Mouse (Mus musculus) urinary bladder, adult 2 months (tissue): Measurements from ENCODE around the gene Purb. TPM values are rescaled to one million over a fixed set of nuclear protein-coding genes. Genes with fewer than 3 reads are reported as not detected.
"Not testable (repeated sequence)": the region's sequence is repeated elsewhere in the genome, so short reads cannot be mapped to it uniquely, and the experiment has no call there.

Experiments
- DNase-seq: peaks from one replicate; pipeline ENCODE4 v3.0.0; 2022; ENCODE audit warnings: low spot score
- polyA plus RNA-seq: library from polyadenylated mRNA; depleted of rRNA; stranded (reverse); fragments of >200 nt; gene quantifications from 2 replicates; pipeline ENCODE4 v1.2.3, GENCODE M21; 2012

Gene Purb
- polyA plus RNA-seq, 1 experiment = 22.3 TPM

DNA sequence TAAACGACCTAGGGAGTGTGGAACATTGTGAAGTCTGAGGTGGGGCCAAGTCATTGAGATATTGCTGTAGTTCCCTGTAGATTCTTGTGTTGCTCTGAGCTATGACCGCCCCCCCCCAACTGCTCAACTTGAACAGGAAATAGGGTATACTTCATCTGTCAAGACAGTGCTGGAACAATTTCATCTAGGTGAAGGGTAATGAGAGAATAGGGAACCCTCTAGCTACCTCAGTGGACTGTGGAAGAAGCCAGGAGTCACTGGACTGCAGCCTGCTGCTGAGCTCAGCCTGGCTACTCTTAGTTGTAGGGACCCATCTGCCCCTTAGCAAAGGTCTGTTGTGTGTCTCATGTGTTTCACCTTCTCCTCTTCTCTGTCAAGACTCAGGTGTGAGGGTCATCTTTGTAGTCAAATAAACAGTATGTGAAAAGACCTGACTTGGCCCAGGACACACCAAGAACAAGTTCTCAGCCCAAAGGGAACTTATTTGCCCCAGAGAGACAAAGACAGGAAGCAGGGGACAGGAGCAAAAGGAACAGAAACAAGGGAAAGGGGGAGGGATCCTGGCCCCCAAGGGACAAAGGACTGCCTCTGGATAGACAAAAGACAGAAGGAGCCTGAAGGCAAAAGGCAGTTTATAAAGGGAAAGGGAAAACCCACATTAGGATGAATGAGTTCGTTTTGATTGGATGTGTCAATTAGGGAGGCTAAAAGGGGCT, 8.7 kb upstream of the Purb start:
- DNase-seq = no peak

DNA sequence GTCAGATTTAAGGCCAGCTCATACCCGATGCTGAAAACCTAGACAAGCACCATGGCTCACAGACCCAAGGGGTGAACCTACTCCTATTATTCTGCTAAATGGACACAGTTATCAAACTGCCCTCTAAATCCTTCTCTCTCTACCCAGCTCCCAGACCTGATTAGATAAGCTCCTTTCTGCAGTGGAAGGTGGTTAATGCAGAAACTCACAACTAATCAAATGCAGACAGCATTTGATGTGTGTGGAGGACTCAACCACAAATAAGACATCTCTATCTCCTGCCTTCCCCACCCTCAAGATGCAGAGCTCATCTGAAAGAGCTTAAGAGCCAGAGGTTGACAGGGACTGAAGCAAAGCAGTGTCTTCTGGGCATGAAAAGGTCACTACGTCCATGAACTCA, 7.4 kb upstream of the Purb start:
- DNase-seq = no peak

DNA sequence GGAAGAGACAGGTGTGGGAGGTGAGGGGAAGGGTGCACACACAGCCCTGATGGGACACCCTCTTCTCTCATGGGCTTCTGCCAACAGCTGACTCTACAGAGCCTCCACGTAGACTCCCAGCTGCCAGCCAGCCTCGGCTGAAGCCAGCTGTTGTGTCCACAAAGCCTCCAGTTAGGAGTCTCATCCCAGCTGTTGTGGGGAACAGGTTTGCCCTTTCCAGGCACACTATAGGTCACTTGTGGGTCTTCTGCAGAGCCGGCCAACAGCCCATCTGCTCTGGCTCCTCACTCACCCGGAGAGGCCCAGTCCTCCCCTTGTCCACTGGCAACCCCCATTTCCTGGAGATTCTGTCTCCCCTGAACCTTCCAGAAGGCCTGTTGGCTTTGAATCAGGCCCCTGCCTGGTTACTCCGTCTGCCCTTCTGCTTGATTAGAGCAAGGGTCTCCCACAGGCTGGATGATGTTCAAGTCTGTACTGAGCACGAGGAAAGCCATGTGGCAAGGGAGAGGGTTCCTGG, 6.0 kb upstream of the Purb start:
- no peak for DNase-seq

DNA sequence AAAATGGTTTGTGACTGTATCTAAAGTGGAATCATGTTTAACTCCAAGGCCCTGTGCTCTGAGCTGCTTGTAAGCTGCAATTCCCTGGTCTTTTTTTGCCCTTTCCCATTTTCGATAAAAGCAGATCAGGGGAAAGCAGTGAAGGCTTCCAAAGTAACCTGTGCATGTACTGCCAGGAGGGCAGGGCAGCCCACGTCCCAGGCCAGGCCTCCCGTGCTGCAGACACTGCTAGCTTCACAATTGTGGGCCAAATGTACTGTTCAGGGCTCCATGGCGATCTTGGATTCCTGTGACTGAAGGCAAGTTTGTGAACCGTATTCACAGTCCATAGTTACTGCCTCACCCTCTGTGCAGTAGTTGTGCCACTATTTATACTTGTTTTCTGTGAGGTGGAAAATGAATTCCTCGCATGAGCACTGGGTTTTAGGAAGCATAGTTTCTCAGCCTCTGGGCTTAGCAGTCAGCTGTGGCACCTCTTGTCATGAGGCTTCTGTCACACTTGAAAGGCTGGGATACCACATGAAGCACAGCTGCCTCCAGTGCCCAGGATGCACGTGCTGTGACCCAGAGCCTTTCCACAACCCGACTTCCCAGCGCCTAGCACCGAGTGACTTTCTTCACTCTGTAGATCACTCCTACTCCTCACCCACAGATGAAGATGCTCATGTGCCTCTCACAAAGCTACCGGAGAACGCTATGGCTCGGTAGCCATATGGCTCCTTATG, 5.1 kb upstream of the Purb start:
- no peak for DNase-seq

DNA sequence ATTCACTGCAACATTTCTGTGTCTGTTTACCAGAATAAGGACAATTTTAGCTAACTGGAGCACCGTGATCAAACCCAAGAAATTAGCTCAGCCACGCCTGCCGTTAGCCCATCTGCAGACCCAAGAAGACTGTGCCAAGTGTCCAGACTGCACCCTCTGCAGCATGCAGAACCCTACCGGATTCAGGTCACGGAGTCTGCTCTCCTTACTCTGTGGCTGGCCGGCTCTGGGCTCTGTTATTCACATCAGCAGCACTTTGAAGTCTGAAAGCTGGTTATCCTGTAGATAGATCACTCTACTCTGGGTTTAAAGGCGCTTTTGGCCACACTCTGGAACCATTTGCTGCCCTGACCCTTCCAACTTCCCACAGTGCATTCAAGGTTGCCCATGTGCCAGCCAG, 4.5 kb upstream of the Purb start:
- no peak for DNase-seq

DNA sequence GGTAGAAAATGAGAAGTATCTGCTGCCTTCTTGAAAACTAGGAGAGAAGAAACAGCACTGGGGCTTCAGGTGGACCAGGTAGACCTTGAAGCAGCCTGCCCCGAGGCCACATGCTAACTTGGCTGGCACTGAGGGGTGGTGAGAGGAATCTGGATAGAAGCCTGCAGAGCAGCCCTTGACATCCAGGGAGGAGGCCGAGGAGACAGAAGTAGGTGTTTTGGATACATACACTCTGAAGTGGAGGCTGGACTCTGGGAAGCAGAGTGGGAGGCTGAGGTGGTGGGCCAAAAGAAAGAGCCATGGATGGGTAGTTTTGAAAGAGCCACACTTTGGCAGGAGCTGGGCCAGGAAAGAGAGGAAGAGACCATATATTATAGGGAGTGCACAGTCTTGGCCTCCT, 3.5 kb upstream of the Purb start:
- DNase-seq = no peak

DNA sequence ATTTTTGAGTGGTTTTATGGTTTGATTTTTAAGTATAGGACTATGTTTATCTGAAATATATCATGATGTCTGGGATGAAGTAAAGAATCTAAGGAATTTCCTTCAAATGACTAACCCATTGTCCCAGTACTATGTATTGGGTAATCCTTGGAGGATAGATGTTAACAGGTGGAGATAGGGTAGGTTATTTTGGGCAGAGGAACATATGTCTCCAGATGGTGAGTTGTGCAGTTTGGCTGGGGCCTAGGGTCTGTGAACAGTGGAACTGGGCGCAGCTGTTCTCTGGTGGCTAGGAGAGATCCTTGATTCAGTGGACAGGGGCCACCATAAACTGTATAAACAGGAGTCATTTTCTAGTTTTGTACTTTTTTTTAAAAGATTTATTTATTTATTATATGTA, 1.6 kb upstream of the Purb start:
- DNase-seq = no peak

DNA sequence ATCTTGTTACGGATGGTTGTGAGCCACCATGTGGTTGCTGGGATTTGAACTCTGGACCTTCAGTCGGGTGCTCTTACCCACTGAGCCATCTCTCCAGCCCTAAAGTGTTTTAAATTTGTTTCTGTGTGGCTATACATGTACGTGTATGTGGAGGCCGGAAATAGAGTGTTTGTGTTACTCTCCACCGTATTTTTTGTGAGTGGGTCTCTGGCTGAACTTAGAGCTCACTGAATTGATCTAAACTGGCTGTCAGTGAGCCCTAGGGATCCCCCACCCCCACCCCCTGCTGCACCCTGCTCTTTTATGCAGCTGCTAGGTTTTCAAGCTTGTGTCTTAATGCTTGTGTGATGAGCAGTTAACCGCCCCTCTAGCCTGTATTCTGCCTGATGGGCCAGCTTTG, 1.2 kb upstream of the Purb start:
- DNase-seq = no peak

DNA sequence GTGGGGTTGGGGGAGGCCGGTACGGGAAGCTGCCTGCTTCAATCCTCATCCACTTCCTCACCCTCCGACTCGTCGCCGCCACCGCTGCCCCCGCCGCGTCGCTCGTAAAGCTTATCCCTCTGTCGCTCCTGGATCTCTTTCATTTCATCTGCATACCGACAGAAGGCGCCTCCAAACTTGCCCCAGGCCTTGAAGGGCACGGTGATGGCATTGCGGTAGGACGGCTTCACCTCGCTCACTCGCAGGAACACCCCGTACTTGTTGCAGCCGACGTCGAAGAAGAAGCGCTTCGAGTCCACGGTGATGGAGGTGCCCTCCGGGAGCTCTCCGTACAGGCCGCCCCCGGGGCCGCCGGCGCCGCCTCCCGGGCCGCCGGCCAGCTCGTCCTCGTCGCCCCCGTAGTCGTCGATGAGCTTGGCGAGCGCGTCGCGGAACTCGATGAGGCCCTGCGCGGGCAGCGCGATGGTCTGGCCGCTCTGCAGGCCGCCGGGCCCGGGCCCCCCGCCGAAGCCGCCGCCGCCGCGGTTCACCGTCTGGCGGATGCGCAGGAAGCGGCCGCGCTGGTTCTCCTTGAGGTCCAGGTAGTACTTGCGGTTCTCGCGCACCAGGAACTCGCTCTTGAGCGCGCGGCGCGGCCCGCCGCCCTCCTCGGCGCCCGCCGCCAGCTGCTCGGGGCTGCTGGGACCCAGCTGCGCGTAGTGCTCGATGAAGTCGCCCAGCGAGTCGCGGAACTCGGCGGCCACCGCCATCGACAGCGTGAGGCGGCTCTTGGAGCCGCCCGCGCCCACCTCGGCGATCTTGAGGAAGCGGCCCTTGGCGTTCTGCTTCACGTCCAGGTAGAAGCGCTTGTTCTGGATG, 614 bp downstream of the Purb start:
- peak; percentile 63 for DNase-seq

DNA sequence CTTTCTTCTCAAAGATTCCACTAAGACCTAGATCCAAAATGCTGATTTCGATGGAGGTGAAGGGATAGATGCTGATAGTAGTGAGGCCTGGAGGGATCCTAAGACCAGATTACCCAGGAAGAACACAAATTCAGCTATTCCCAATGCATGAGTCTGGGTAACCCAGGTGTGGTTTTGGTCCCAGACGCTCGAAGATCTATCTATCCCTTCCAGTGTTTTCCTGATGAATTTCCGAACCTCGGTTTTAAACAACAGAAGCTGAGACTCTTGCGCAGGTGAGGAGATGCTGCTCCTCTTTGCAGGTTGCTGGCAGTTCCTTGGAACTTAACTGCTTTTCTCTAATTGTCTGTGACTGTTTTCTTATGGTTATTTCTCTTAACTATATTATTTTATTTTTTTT, 1.3 kb downstream of the Purb start:
- no peak for DNase-seq

DNA sequence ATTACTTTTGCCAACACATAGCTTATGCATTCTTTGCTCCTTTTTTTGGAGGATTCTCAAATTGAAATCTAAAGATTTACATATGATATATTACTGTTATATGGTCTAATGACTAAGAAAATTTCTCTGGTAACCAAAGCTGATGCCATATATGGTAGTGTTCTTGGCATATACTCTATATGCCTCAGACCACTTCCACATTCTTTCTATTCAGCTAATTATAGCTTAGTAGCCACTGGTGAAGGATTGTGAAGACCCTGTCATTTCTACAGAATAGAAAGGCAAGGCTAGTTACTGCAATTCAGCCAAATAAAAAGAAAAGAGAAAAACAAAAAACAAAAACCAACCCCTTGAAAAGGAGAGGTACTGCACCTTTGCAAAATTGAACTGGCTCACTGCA, 3.6 kb downstream of the Purb start:
- DNase-seq = no peak

DNA sequence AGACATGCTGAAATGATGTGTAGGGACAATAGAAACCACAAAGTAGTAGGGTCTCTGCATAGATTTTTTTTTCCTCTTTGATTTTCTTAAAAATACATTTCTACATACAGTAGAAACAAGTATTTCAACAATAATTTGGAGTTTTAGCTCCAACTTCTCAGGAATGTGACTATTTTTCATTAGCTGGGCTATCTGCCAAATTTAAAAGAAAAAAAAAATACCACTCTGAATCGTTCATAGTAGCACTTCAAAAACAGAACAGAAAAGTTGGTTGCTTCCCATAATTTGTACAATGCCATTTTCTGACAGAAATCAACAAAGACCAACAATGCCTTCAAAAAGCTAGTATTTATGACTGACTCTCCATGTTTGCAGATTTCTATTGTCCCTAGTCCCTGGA, 4.2 kb downstream of the Purb start:
- no peak for DNase-seq

DNA sequence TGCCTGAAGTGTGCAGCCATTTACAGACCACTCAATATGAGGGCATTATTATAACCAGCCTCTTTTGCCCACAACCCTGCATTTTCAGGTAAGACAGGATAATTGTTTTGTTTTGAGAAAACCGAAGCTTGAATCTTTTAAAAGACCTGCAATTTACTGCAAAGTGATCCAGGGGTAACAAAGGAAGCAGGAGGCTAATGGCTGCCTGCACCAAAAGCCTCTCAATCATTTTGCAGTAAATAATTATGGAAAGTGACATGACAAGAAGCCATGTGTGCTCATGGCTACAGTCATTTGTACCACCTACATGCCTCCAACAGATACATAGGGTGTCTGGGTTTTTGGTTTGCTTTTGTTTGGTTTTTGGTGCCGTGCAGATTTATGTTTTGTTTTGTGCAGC, 4.7 kb downstream of the Purb start:
- DNase-seq = no peak

DNA sequence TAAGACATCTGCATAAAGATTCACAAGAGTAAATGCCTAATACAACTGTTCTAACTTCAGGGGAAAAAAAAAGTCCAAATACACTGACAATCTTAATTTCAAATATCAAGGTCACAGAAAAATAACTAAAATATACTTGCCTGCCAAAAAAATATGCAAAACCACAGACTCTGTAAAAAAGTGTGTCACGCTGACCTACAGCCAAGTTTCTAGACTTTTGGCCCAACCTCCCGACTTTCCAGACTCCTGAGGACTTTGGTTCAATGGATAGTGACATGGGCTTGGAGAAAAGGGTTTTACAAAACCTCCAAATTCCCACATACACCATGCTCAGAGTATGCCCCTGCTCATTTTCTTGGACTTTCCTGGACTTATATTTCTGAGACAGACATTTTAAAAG, 7.2 kb downstream of the Purb start:
- DNase-seq = no peak

DNA sequence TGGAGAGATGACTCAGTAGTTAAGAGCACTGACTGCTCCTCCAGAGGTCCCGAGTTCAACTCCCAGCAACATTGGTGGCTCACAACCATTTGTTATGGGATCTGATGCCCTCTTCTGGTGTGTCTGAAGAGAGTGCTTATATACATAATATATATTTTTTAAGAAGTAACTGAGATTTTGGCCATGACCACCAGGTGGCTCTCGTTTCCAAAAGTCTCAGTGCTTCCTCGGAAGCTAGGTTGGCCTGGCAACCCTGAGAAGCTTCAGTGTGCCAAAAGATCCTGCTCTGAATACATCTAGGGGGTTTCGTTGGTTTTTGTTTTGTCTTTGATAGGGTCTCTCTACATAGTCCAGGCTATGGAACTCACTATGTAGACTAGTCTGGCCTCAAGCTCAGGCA, 10.6 kb downstream of the Purb start:
- DNase-seq = no peak

DNA sequence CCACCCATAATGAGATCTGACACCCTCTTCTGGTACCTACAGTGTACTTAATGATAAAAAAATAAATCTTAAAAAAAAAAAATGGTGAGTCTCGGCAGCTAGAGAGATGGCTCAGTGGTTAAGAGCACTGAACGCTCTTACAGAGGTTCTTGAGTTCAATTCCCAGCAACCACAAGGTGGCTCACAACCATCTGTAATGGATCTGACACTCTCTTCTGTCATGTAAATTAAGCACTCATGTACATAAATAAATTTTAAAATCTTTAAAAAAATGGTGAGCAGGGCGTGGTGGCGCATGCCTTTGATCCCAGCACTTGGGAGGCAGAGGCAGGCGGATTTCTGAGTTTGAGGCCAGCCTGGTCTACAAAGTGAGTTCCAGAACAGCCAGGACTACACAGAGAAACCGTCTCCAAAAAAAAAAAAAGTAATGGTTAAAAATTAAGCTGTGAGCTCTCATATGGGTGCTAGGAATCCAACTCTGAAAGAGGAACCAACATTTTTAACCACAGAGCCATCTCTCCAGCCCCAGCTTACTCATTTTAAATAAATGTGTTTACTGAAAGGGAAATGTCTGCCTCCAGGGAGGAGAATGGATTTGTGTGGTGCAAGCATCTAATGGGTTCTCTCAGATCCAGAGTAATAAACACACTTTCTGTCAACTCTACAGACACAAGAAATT, 12.4 kb downstream of the Purb start:
- no peak for DNase-seq

DNA sequence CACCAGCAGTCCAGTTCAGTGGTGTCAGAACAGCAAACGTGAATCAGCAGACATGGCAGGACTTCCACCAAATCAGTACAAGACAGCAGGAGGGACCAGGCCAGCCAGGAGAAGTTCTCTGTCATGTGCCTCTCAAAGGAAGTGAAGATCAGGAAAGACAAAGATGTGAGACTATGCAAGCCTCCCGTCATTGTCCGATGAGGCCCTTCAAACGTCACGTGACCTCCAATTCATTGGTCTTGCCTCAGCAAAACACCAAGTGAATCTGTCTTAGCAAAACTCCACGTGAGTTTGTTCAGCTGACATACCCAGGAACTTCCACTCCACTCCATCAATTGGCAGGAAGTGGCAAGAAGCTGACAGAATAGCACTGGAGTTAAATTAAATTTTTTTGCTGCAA, 19.6 kb downstream of the Purb start:
- DNase-seq = no peak

DNA sequence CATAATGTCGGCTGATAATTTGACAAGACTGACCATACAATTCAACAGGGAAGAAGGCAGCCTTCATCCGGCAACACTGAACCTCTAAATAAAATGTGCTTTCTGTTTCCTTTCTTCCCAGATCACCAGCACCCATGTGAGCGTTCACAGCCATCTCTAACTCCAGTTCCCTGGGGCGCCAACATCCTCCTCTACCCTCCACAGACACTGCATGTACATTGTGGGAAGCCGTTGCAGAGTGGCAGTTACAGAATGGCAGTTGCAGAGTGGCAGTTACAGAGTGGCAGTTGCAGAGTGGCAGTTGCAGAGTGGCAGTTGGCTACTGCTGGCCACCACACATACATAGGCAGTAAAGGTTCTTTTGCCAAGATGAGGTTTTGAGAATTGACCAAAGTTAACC, 27.6 kb downstream of the Purb start:
- not testable (repeated sequence) for DNase-seq

DNA sequence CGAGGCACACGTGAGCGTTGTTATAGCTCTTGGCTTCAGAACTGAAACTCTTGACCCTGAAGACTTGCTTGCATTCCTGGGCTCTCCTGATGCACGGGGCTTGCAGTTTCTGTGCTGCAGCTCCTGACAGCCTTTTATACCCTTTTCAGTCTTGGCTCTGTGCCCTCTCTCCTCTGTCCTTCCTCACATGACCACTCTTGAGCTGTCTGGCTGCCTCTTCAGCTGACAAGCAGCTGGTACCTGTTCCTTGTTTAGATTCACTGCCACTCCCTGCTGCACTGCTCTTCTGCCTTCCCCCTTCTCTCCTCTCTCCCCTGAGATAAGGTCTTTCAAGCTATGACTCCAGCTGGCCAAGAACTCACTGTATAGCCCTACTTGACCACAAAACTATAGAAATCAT, 28.2 kb downstream of the Purb start:
- DNase-seq = no peak

DNA sequence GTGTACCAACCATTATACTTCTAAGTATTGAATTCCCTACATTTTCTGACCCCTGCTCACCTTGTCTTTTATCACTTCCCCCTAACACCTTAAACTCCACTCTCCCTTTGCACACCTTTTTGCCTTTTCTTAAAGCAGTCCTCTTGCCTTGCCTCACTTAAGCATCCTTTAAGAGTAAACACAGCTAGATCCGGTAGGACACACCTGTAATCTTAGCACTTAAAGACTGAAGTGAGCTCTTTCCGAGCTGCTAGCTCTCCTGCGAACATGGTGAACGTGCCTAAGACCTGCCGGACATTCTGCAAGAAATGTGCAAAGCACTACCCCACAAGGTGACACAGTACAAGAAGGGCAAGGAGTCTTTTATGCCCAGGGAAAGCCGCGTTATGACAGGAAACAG, 29.8 kb downstream of the Purb start:
- no peak for DNase-seq

DNA sequence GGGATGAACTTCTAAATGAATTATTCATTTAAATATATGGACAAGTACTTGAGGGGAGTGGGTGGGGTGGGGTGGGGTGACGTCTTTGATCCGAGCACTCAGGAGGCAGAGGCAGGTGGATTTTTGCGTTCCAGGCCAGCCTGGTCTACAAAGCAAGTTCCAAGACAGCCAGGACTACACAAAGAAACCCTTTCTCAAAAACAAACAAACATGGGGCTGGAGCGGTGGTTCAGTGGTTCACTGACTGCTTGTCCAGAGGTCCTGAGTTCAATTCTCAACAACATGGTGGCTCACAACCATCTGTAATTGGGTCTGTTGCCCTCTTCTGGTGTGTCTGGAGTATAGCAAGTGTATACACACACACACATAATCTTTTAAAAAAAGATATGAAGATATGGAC, 30.3 kb downstream of the Purb start:
- DNase-seq = no peak
